Mouse (Mus musculus) forebrain, embryonic 16.5 days (tissue): ENCODE data around the gene Vhl. TPM values are rescaled to one million over a fixed set of nuclear protein-coding genes. Genes with fewer than 3 reads are reported as not detected.

Source experiments
- ATAC-seq: fragments of 200-750 bp; cut with Nextera tagmentation; 2 replicates; pipeline ENCODE4 v1.8.0; 2017; ENCODE audit warnings: mild to moderate bottlenecking, moderate library complexity
- H3K27ac ChIP-seq: fragments of 300-500 bp; sonication (generic); 2 replicates; pipeline ENCODE4 v1.5.1; 2014; ENCODE audit warnings: low read length, control low read depth
- H3K27me3 ChIP-seq: fragments of 300-500 bp; sonication (generic); replicated peaks from 2 replicates; pipeline ENCODE4 v1.6.1; 2014; ENCODE audit warnings: low read length; ENCODE audit not compliant: control insufficient read depth, insufficient read depth
- H3K36me3 ChIP-seq: fragments of 300-500 bp; sonication (generic); 2 replicates; pipeline ENCODE4 v1.6.1; 2014; ENCODE audit not compliant: control insufficient read depth, insufficient read depth
- H3K4me1 ChIP-seq: fragments of 300-500 bp; sonication (generic); replicated peaks from 2 replicates; pipeline ENCODE4 v1.6.1; 2014; ENCODE audit warnings: low read length; ENCODE audit not compliant: control insufficient read depth, insufficient read depth
- H3K4me2 ChIP-seq: fragments of 300-500 bp; sonication (generic); 2 replicates; pipeline ENCODE4 v1.6.1; 2014; ENCODE audit warnings: mild to moderate bottlenecking, low read length, control low read depth
- H3K4me3 ChIP-seq: fragments of 300-500 bp; sonication (generic); replicated peaks from 2 replicates; pipeline ENCODE4 v1.5.1; 2014; ENCODE audit warnings: mild to moderate bottlenecking, low read length, control low read depth
- H3K9ac ChIP-seq: fragments of 300-500 bp; sonication (generic); replicated peaks from 2 replicates; pipeline ENCODE4 v1.6.1; 2014; ENCODE audit warnings: low read depth, low read length, control low read depth
- H3K9me3 ChIP-seq: fragments of 300-500 bp; sonication (generic); 2 replicates; pipeline ENCODE4 v1.6.1; 2016; ENCODE audit warnings: low read length; ENCODE audit not compliant: control insufficient read depth
- WGBS: fragments of 180-500 bp; shearing (Covaris S2); extraction: QIAGEN DNeasy Blood & Tissue Kit; methylation state at CpG from one replicate; pipeline ENCODE4 v1.1.7; 2014; 5-methylcytosine and 5-hydroxymethylcytosine counted together
- polyA plus RNA-seq: library from polyadenylated mRNA; unstranded; fragments of >200 nt; fragmentation: Nextera tagmentation; extraction: Ambion mirVana; gene quantifications from 2 replicates; pipeline ENCODE4 v1.2.1, GENCODE M21; 2015

Gene Vhl
- polyA plus RNA-seq, 1 experiment from 2014 or later = 78.1 TPM

GRCm38 (mm10) chr6:113655475-113655874, 31.7 kb downstream of the Vhl start:
- H3K4me1 ChIP-seq = no peaks in the 10 kb centered on the region
- no peak overlapping the region for H3K4me3 ChIP-seq
- H3K9me3 ChIP-seq = no peaks in the 10 kb centered on the region
- WGBS = 89% methylated on average over 3 of the region's 3 CpGs
- no peak overlapping the region for H3K9ac ChIP-seq
- no peak overlapping the region for H3K27ac ChIP-seq
- no peaks in the 10 kb centered on the region for H3K27me3 ChIP-seq
- H3K36me3 ChIP-seq = no peaks in the 10 kb centered on the region
- no peak overlapping the region for H3K4me2 ChIP-seq
- no peak for ATAC-seq

GRCm38 (mm10) chr6:113656847-113657246, 33.1 kb downstream of the Vhl start:
- Histone ChIP-seq H3K9ac (no peak overlapping the region), H3K4me1 (no peaks in the 10 kb centered on the region), H3K4me2 (no peak overlapping the region), H3K36me3 (no peaks in the 10 kb centered on the region), H3K27me3 (no peaks in the 10 kb centered on the region), H3K4me3 (no peak overlapping the region), H3K27ac (no peak overlapping the region), H3K9me3 (no peaks in the 10 kb centered on the region)
- 85% methylated on average over 6 of the region's 6 CpGs for WGBS
- no peak for ATAC-seq

GRCm38 (mm10) chr6:113658226-113658625, 34.5 kb downstream of the Vhl start:
- no peak overlapping the region for H3K9ac ChIP-seq
- no peak overlapping the region for H3K4me3 ChIP-seq
- WGBS = 46% methylated on average over 3 of the region's 3 CpGs
- no peak overlapping the region for H3K27ac ChIP-seq
- H3K4me1 ChIP-seq = no peaks in the 10 kb centered on the region
- no peaks in the 10 kb centered on the region for H3K9me3 ChIP-seq
- H3K27me3 ChIP-seq = no peaks in the 10 kb centered on the region
- no peak for ATAC-seq
- H3K36me3 ChIP-seq = no peaks in the 10 kb centered on the region
- H3K4me2 ChIP-seq = no peak overlapping the region

GRCm38 (mm10) chr6:113659648-113660491, 36.1 kb downstream of the Vhl start:
- WGBS = 77% methylated on average over 8 of the region's 8 CpGs
- no peak overlapping the region for H3K27ac ChIP-seq

GRCm38 (mm10) chr6:113660492-113661352, 37.0 kb downstream of the Vhl start:
- H3K9ac ChIP-seq = no peak overlapping the region
- 70% methylated on average over 14 of the region's 14 CpGs for WGBS
- no peak overlapping the region for H3K4me2 ChIP-seq
- no peak for ATAC-seq
- no peaks in the 10 kb centered on the region for H3K9me3 ChIP-seq
- H3K27me3 ChIP-seq = no peaks in the 10 kb centered on the region
- H3K4me3 ChIP-seq = no peak overlapping the region
- no peaks in the 10 kb centered on the region for H3K4me1 ChIP-seq
- no peaks in the 10 kb centered on the region for H3K36me3 ChIP-seq
- H3K27ac ChIP-seq = no peak overlapping the region

More at GRCm38 (mm10) chr6:113659648-113660491, 36.1 kb downstream of the Vhl start:
- ATAC-seq = no peak
- no peaks in the 10 kb centered on the region for H3K36me3 ChIP-seq
- no peak overlapping the region for H3K9ac ChIP-seq
- no peaks in the 10 kb centered on the region for H3K9me3 ChIP-seq
- H3K4me3 ChIP-seq = no peak overlapping the region
- H3K27me3 ChIP-seq = no peaks in the 10 kb centered on the region
- H3K4me2 ChIP-seq = no peak overlapping the region
- no peaks in the 10 kb centered on the region for H3K4me1 ChIP-seq

- H3K36me3 ChIP-seq = no peaks in the 10 kb centered on the region
- no peak overlapping the region for H3K4me3 ChIP-seq
- H3K4me1 ChIP-seq = no peaks in the 10 kb centered on the region
- ATAC-seq = no peak
- H3K9me3 ChIP-seq = no peaks in the 10 kb centered on the region
- H3K4me2 ChIP-seq = no peak overlapping the region
- H3K27me3 ChIP-seq = no peaks in the 10 kb centered on the region
- no peak overlapping the region for H3K9ac ChIP-seq
- WGBS = 70% methylated on average over 12 of the region's 12 CpGs
- H3K27ac ChIP-seq = no peak overlapping the region
Measured at GRCm38 (mm10) chr6:113661353-113662241, 37.8 kb downstream of the Vhl start.

GRCm38 (mm10) chr6:113662964-113663700, 39.4 kb downstream of the Vhl start:
- Histone ChIP-seq H3K36me3 (no peaks in the 10 kb centered on the region), H3K9me3 (no peaks in the 10 kb centered on the region), H3K9ac (no peak overlapping the region), H3K4me3 (no peak overlapping the region), H3K27me3 (no peaks in the 10 kb centered on the region), H3K4me1 (no peaks in the 10 kb centered on the region), H3K27ac (no peak overlapping the region), H3K4me2 (no peak overlapping the region)
- WGBS = 85% methylated on average over 8 of the region's 8 CpGs
- ATAC-seq = no peak

- H3K9me3 ChIP-seq = no peaks in the 10 kb centered on the region
- no peaks in the 10 kb centered on the region for H3K27me3 ChIP-seq
- H3K4me2 ChIP-seq = no peak overlapping the region
- no peak overlapping the region for H3K4me3 ChIP-seq
- WGBS = 81% methylated on average over 7 of the region's 7 CpGs
- H3K27ac ChIP-seq = no peak overlapping the region
- no peak overlapping the region for H3K9ac ChIP-seq
- no peaks in the 10 kb centered on the region for H3K4me1 ChIP-seq
- no peak for ATAC-seq
- no peaks in the 10 kb centered on the region for H3K36me3 ChIP-seq
Measured at GRCm38 (mm10) chr6:113664305-113664704, 40.5 kb downstream of the Vhl start.
